Mouse (Mus musculus) adrenal gland, adult 8-10 months (tissue): ENCODE measurements at regions not wholly inside any gene's neighbourhood (a gene's known extent, or its start where the extent isn't known, plus 50 kb on each side); places are given as distances from the start of the nearest gene placed in this dataset.

Experiments used
- DNase-seq: peaks from one replicate; pipeline ENCODE4 v3.0.0; 2022

- DNase-seq = no peak
Observed at GRCm38 (mm10) chr4:135036764-135037163, 83.7 kb upstream of the Runx3 start.

DNA sequence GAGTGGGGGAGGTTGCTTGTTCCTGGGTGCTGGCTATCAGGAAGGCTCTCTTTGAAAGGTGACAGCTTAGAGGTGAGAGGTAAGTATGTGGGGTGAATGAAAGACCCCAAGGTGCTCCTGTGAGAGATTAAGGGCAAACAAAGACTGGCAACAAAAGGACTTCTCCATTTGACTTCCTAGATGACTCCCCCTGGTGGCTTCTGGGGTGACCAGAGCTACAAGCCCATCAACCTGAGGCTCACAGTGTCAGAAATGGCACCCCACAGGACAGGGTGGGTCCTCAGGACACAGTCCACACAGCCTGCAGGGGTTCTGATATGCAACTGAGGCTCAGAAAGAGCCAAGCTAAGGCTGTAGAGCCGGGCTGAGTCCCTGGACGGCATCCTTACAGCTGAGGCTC, 81.2 kb upstream of the Runx3 start:
- DNase-seq = no peak

DNA sequence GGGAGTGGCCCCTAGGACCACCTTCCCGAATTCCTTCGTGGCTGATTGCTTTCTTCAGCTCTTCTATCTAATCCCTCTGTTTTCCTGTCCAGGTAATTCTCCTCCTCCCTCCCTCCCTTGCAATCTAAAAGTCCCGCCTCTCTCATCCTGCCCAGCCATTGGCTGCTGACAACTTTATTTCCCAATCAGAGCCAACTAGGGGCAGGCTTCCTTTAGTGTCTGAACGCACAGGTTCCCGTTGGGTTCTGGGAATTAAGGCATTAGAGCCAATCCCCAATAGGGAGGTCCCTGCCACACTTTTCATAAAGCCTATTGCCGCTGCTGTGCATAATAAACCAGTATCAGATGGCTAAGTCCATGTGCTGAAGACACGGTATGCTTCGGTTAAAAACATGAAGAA, 78.5 kb upstream of the Runx3 start:
- no peak for DNase-seq

GRCm38 (mm10) chr4:135042501-135042900, 78.0 kb upstream of the Runx3 start:
- no peak for DNase-seq

GRCm38 (mm10) chr4:135045054-135045453, 75.4 kb upstream of the Runx3 start:
- no peak for DNase-seq

DNA sequence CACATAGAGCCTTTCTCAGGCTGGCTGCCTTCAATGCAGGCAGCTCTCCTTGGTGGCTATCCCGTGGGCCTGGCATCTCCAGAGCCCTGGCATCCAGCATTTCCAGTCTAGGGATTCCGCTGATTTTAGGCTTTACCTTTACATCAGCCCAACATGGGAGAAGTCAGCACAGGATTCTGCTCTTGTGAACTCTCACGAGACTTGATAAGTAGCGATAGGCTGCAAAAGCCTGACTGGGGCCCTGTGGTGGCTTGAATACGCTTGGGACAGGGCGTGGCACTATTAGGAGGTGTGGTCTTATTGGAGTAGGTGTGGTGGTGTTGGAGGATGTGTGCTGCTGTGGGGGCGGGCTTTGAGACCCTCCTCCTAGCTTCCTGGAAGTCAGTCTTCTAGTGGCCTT, 73.8 kb upstream of the Runx3 start:
- no peak for DNase-seq

DNA sequence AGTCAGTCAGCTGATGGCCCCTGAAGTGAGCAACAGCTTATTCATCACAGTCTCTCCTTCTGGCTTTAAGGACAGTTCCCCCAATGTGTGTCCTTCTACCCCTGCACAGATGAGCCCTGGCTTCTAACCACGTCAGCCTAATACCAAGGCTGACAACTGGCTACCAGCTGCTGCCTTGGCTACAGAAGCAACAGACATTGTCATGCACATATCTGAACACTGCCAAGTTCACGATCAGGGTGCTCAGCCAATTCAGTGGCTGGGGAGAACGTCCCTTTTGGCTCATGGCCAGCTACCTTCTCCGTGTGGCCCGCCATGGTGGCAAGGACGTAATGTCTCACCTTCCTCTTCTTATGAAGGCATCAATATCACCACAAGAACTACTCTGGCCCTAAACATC, 73.2 kb upstream of the Runx3 start:
- DNase-seq = no peak

DNA sequence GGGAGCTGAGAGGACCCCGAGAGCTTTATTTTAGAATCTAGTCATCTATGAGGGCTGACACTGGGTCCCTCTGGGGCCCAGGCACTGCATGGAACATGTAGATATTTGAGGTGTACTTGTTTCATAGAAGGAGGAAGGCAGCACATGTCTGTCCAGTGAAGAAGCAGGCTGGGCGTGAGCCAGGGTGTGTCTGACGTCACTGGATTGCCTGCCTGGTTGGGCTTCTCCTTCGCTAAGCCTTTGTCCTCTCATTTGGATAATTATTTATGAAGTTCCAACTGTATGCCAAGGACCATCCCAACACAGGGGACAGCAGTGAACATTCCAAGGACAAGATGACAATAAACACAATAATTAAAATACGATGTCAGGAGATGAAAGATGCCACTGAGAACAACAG, 72.7 kb upstream of the Runx3 start:
- no peak for DNase-seq

DNA sequence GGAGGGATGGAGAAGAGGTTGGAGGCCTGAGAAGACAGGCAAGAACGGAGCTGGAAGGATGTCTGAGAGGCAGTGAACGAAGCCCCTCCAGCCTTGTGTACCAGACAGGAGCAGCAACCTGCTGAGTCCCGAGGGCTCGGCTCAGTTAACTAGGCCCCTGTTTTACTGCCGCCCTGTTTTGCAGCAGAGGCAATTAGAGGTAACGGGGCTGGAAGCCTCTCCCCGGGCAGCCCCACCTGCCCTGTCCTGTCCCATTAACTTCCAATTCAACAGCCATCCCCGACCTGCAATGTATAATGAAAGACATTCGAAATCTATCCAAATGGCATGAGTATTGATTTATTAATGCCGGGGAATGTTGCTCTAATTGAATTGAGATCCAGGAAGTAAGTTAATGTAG, 70.5 kb upstream of the Runx3 start:
- DNase-seq = no peak

DNA sequence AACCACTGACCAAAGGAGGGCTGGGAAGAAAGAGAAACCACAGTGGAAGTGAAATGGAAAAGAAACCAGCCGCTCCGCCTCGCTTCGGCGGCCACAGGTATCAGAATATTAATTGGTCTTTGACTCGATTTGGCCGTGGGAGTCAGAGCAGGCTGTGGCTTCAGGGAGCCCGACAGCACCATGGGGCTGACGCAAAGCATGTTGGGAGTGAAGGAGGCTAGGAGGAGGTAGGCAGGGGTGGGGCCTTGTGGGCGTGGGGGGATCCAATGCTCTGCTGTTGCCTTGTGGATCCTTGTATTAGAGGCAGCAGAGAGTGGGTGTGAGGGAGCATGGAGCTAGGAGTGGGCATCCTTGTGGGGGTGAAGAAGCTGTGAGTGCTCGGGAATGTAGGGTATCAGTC, 69.0 kb upstream of the Runx3 start:
- no peak for DNase-seq

- no peak for DNase-seq
Observed at GRCm38 (mm10) chr4:135053585-135053984, 66.9 kb upstream of the Runx3 start.

DNA sequence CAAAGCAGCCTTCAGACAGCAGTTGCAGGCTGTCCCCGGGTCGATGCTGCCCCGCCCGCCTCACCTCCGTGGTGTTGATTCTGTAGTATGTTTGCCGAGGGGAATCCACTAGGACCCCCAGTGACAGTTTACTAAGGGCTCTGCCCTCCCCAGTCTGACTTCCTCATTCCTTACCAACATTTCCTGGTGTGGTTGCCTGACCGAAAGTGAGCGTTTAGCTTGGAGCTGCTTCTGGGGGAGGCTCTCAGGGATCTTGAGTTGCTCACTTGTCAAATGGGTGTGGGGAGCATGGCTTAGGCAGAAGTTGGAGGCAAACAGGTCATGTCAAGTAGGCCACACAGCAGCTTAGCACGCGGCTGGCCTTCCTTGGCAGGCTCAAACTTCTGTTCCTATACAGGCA, 66.1 kb upstream of the Runx3 start:
- DNase-seq = no peak

GRCm38 (mm10) chr4:135056371-135056770, 64.1 kb upstream of the Runx3 start:
- DNase-seq = no peak

DNA sequence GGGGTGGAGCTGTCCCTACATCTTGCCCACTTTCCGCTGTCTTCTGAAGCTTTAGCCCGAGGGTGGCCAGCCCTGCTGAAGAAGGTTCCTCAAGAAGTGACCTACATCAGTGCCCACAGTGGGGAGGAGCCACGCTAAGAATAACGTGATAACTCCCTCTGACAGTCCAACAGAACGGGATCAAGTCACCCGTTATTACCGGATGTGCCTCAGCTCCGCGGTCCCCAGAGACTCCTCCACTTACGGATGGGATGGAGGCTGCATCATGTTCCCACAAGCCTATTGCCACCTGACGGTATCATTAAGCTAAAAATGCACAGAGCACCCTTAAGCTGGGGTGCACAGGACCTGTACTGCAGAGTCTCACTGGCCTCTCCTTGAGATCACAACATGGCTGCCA, 63.2 kb upstream of the Runx3 start:
- DNase-seq = no peak

- DNase-seq = no peak
Observed at GRCm38 (mm10) chr4:135058895-135059294, 61.6 kb upstream of the Runx3 start.

GRCm38 (mm10) chr4:135061030-135061743, 59.3 kb upstream of the Runx3 start:
- no peak for DNase-seq

- peak; percentile 63 for DNase-seq
Observed at GRCm38 (mm10) chr4:135066766-135067479, 53.5 kb upstream of the Runx3 start.

- no peak for DNase-seq
Observed at GRCm38 (mm10) chr4:135067805-135068204, 52.6 kb upstream of the Runx3 start.

DNA sequence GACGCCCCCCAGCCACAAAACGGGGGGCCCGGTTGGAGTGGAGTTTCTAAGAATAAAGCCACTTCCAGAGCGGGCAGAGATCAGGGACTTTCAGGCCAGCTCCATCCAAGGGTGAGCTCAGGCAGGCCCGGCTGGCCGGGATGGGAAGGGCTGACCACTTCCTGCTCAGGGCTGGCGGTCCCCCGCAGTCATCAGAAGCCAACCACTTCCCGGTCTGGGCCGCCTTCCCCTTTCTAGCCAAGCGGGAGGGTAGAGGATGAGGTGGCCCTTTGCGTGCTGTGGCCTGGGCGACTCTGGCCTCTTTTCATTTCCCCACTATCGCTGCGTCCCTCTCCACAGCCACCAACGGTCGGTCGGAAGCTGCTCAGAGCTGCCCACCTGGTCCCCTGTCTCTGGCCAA, 50.6 kb upstream of the Runx3 start:
- DNase-seq = peak; percentile 17
